8 mouse cellular contexts compared by ENCODE assay signal in genomic region chr2:30132801-30133612, GRCm38 (mm10). TPM values are rescaled to one million over a fixed set of nuclear protein-coding genes. Genes with fewer than 3 reads are reported as not detected.
A peak's percentile ranks its signal among the peaks of the same experiment; 100 is the strongest.
DNase-seq lines count a peak whose midpoint lies in the region; ATAC-seq lines count a peak whose summit lies in the region.

No protein-coding gene starts in this region.

- H3K4me2 ChIP-seq in forebrain, embryonic 11.5 days (ENCODE audit: low read depth, low read length, severe bottlenecking) = peak overlapping the region; percentile 93
- peak overlapping the region; percentile 98 for H3K4me2 ChIP-seq in hindbrain, embryonic 16.5 days (ENCODE audit: low read length)
- peak overlapping the region; percentile 96 for H3K4me2 ChIP-seq in liver, embryonic 13.5 days
- peak overlapping the region; percentile 98 for H3K4me2 ChIP-seq in neural tube, embryonic 13.5 days

- ATAC-seq in forebrain, embryonic 11.5 days (replicated peaks; ENCODE audit: low FRiP score) = no peak
- peak; percentile 2; the same call in 1 of the 2 replicates for ATAC-seq in hindbrain, embryonic 16.5 days
- peak; percentile 29 for ATAC-seq in liver, embryonic 13.5 days (ENCODE audit: low read depth)
- ATAC-seq in neural tube, embryonic 13.5 days (ENCODE audit: low read depth) = 0 out of 2 replicates have a peak, but pooled peaks have one; percentile 8

- H3K4me3 ChIP-seq in forebrain, embryonic 11.5 days (ENCODE audit: low read depth, low read length) = peak overlapping the region; percentile 88
- H3K4me3 ChIP-seq in hindbrain, embryonic 16.5 days (ENCODE audit: low read length) = peak overlapping the region; percentile 90
- H3K4me3 ChIP-seq in liver, embryonic 13.5 days (replicated peaks) = peak overlapping the region; percentile 93
- peak overlapping the region; percentile 82 for H3K4me3 ChIP-seq in neural tube, embryonic 13.5 days

- 28% methylated on average over 16 of the region's 16 CpGs for WGBS in forebrain, embryonic 11.5 days
- 24% methylated on average over 16 of the region's 16 CpGs for WGBS in hindbrain, embryonic 16.5 days
- WGBS in liver, embryonic 13.5 days (ENCODE audit: insufficient replicate concordance) = 30% methylated on average over 16 of the region's 16 CpGs
- 25% methylated on average over 16 of the region's 16 CpGs for WGBS in neural tube, embryonic 13.5 days

- H3K9me3 ChIP-seq in forebrain, embryonic 11.5 days (ENCODE audit: control insufficient read depth, low read length) = no peaks in the 10 kb centered on the region
- no peaks in the 10 kb centered on the region for H3K9me3 ChIP-seq in hindbrain, embryonic 16.5 days (ENCODE audit: control insufficient read depth, low read length)
- no peaks in the 10 kb centered on the region for H3K9me3 ChIP-seq in liver, embryonic 13.5 days (replicated peaks)
- H3K9me3 ChIP-seq in neural tube, embryonic 13.5 days = no peaks in the 10 kb centered on the region

- no peaks in the 10 kb centered on the region for H3K36me3 ChIP-seq in forebrain, embryonic 11.5 days (ENCODE audit: control insufficient read depth, insufficient read depth, low read length)
- H3K36me3 ChIP-seq in hindbrain, embryonic 16.5 days (ENCODE audit: control insufficient read depth, insufficient read depth, low read length) = no peaks in the 10 kb centered on the region; the same call in 1 of the 2 replicates
- peaks cover 16% of the 10 kb centered on the region for H3K36me3 ChIP-seq in liver, embryonic 13.5 days
- peaks cover 24% of the 10 kb centered on the region for H3K36me3 ChIP-seq in neural tube, embryonic 13.5 days

- H3K9ac ChIP-seq in forebrain, embryonic 11.5 days (ENCODE audit: low read length) = peak overlapping the region; percentile 40
- H3K9ac ChIP-seq in hindbrain, embryonic 16.5 days (ENCODE audit: low read depth, low read length) = peak overlapping the region; percentile 87
- peak overlapping the region; percentile 89 for H3K9ac ChIP-seq in liver, embryonic 13.5 days
- peak overlapping the region; percentile 86 for H3K9ac ChIP-seq in neural tube, embryonic 13.5 days

- peak; percentile 13 to 63 for DNase-seq in urinary bladder, postnatal 36 days (ENCODE audit: low spot score in 2 of 2)
- no peak for DNase-seq in urinary bladder, postnatal 4 days (ENCODE audit: low spot score in 2 of 2)
- DNase-seq in forebrain, embryonic 11.5 days (ENCODE audit: low spot score) = no peak
- DNase-seq in liver, embryonic 13.5 days = no peak
- no peak for DNase-seq in spleen, adult 18-20 months
- no peak for DNase-seq in frontal cortex, postnatal 25 days (ENCODE audit: low spot score in 2 of 2)

- H3K4me1 ChIP-seq in forebrain, embryonic 11.5 days (replicated peaks; ENCODE audit: control insufficient read depth, insufficient read depth, low read length) = peaks cover 13% of the 10 kb centered on the region
- peaks cover 20% of the 10 kb centered on the region for H3K4me1 ChIP-seq in hindbrain, embryonic 16.5 days (ENCODE audit: control insufficient read depth, insufficient read depth, low read depth, low read length)
- peaks cover 53% of the 10 kb centered on the region for H3K4me1 ChIP-seq in liver, embryonic 13.5 days (replicated peaks)
- peaks cover 31% of the 10 kb centered on the region for H3K4me1 ChIP-seq in neural tube, embryonic 13.5 days (replicated peaks)

- no peaks in the 10 kb centered on the region for H3K27me3 ChIP-seq in forebrain, embryonic 11.5 days (ENCODE audit: control insufficient read depth, insufficient read depth, low read length)
- no peaks in the 10 kb centered on the region for H3K27me3 ChIP-seq in hindbrain, embryonic 16.5 days (replicated peaks; ENCODE audit: control insufficient read depth, insufficient read depth, low read length)
- no peaks in the 10 kb centered on the region for H3K27me3 ChIP-seq in liver, embryonic 13.5 days
- no peaks in the 10 kb centered on the region for H3K27me3 ChIP-seq in neural tube, embryonic 13.5 days

- H3K27ac ChIP-seq in forebrain, embryonic 11.5 days (ENCODE audit: low read depth, low read length) = peak overlapping the region; percentile 4; the same call in 1 of the 2 replicates
- H3K27ac ChIP-seq in hindbrain, embryonic 16.5 days (ENCODE audit: low read depth, low read length) = peak overlapping the region; percentile 85
- peak overlapping the region; percentile 89 for H3K27ac ChIP-seq in liver, embryonic 13.5 days
- H3K27ac ChIP-seq in neural tube, embryonic 13.5 days (replicated peaks) = peak overlapping the region; percentile 86; the same call in 1 of the 2 replicates

RNA-seq across cellular contexts. Expression of gene Tbc1d13, which starts 0.5 kb away (rescaled TPM):
- polyA plus RNA-seq in forebrain, embryonic 11.5 days (2014; fragmentation: Nextera tagmentation; extraction: Ambion mirVana) = 11.6 and 15.2 TPM in 2 replicates
- 8.8 and 10.0 TPM in 2 replicates for polyA plus RNA-seq in hindbrain, embryonic 16.5 days (2015; fragmentation: Nextera tagmentation; extraction: Ambion mirVana)
- 2.8 and 3.7 TPM in 2 replicates for polyA plus RNA-seq in liver, embryonic 13.5 days (2015; fragmentation: Nextera tagmentation; extraction: Ambion mirVana)
- 9.4 and 11.7 TPM in 2 replicates for polyA plus RNA-seq in neural tube, embryonic 13.5 days (2015; fragmentation: Nextera tagmentation; extraction: Ambion mirVana)

RNA-seq across cellular contexts. Expression of gene Zer1, which starts 8.6 kb away (rescaled TPM):
- polyA plus RNA-seq in forebrain, embryonic 11.5 days (2014; fragmentation: Nextera tagmentation; extraction: Ambion mirVana) = 8.0 and 8.1 TPM in 2 replicates
- polyA plus RNA-seq in hindbrain, embryonic 16.5 days (2015; fragmentation: Nextera tagmentation; extraction: Ambion mirVana) = 10.4 and 11.3 TPM in 2 replicates
- polyA plus RNA-seq in liver, embryonic 13.5 days (2015; fragmentation: Nextera tagmentation; extraction: Ambion mirVana) = 2.2 and 2.6 TPM in 2 replicates
- polyA plus RNA-seq in neural tube, embryonic 13.5 days (2015; fragmentation: Nextera tagmentation; extraction: Ambion mirVana) = 11.8 and 12.8 TPM in 2 replicates

RNA-seq across cellular contexts. Expression of gene Endog, which starts 38.3 kb away (rescaled TPM):
- 14.4 and 16.4 TPM in 2 replicates for polyA plus RNA-seq in forebrain, embryonic 11.5 days (2014; fragmentation: Nextera tagmentation; extraction: Ambion mirVana)
- polyA plus RNA-seq in hindbrain, embryonic 16.5 days (2015; fragmentation: Nextera tagmentation; extraction: Ambion mirVana) = 24.0 and 29.2 TPM in 2 replicates
- polyA plus RNA-seq in liver, embryonic 13.5 days (2015; fragmentation: Nextera tagmentation; extraction: Ambion mirVana) = 14.2 and 15.6 TPM in 2 replicates
- polyA plus RNA-seq in neural tube, embryonic 13.5 days (2015; fragmentation: Nextera tagmentation; extraction: Ambion mirVana) = 15.6 and 17.3 TPM in 2 replicates

RNA-seq across cellular contexts. Expression of gene Zdhhc12, which starts 39.6 kb away (rescaled TPM):
- polyA plus RNA-seq in forebrain, embryonic 11.5 days (2014; fragmentation: Nextera tagmentation; extraction: Ambion mirVana) = 27.1 and 35.4 TPM in 2 replicates
- 31.3 and 32.2 TPM in 2 replicates for polyA plus RNA-seq in hindbrain, embryonic 16.5 days (2015; fragmentation: Nextera tagmentation; extraction: Ambion mirVana)
- polyA plus RNA-seq in liver, embryonic 13.5 days (2015; fragmentation: Nextera tagmentation; extraction: Ambion mirVana) = 22.8 and 23.9 TPM in 2 replicates
- polyA plus RNA-seq in neural tube, embryonic 13.5 days (2015; fragmentation: Nextera tagmentation; extraction: Ambion mirVana) = 26.5 and 32.5 TPM in 2 replicates

RNA-seq across cellular contexts. Expression of gene Spout1, which starts 45.3 kb away (rescaled TPM):
- polyA plus RNA-seq in forebrain, embryonic 11.5 days (2014; fragmentation: Nextera tagmentation; extraction: Ambion mirVana) = 79.7 and 81.7 TPM in 2 replicates
- polyA plus RNA-seq in hindbrain, embryonic 16.5 days (2015; fragmentation: Nextera tagmentation; extraction: Ambion mirVana) = 71.2 and 72.4 TPM in 2 replicates
- polyA plus RNA-seq in liver, embryonic 13.5 days (2015; fragmentation: Nextera tagmentation; extraction: Ambion mirVana) = 40.5 and 42.5 TPM in 2 replicates
- polyA plus RNA-seq in neural tube, embryonic 13.5 days (2015; fragmentation: Nextera tagmentation; extraction: Ambion mirVana) = 59.0 and 61.0 TPM in 2 replicates

Comparison
In these comparisons a context has a peak if more than half of its experiments do, and no peak if none do; other contexts are left out.
1. DNase-seq: peak in urinary bladder, postnatal 36 days (2 of 2); none in urinary bladder, postnatal 4 days (0 of 2), forebrain, embryonic 11.5 days (single experiment), liver, embryonic 13.5 days (single experiment), spleen, adult 18-20 months (0 of 2) and frontal cortex, postnatal 25 days (0 of 2).
2. H3K27ac ChIP-seq: peak in every context shown above with its lines; median percentile 89 in liver, embryonic 13.5 days; 86 in neural tube, embryonic 13.5 days; 85 in hindbrain, embryonic 16.5 days; 4 in forebrain, embryonic 11.5 days.
3. Peak in every context shown above with its lines, with median percentiles within 50 percentile points of each other: H3K4me2 ChIP-seq, H3K4me3 ChIP-seq and H3K9ac ChIP-seq.